Mouse (Mus musculus): ENCODE measurements around the gene Trip10. TPM values are rescaled to one million over a fixed set of nuclear protein-coding genes. Genes with fewer than 3 reads are reported as not detected.

The Trip10 gene
- total RNA-seq, 2 experiments from 2014 or later: 72.3 to 77.5 TPM

DNA sequence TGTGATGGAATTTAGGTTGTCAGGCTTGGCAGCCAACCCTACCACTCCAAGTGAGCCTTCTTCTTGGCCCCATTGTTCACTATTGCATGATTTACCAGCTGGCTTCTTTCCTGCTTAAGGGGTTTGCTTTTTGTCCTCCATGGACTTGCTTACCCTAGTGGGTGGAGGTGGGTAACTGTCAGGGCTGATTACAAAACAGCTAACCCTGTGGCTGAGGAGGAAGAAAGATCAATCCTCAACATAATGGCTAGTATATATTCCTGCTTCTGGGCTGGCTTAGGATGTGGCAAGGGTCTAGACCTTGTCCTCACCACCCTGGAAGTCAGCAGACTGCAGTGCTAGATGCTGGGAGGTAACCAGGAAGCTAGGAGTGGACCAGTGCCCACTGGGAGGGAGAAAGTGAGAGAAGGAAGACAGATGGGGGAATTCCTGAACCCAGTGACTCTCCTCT, 17.9 kb upstream of the Trip10 start:
- DNase-seq: peak in 1 of 2 experiments; percentile 36
- intact Hi-C loops (cut with DNase I): no loop called here

GRCm38 (mm10) chr17:57232200-57232599, 17.1 kb upstream of the Trip10 start:
- intact Hi-C loops (cut with DNase I): no loop called here

DNA sequence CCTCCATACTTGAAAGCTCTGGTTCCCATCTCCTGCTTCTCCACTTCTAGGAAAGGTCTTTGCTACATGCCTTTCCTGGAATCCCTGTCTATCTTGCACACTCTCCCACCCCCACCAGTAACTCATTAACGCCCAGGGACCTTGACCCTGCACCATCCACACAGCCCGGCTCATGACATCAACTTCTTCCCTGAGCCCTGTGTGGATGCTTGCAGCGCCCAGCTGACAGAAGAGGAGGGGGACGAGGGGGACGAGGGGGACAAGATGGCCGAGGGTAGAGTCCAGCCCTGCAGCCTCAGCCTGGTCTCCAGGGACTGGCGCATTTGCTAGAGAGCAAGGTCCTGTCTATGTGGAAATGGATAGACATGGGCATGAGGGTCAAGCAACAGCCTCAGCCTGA, 16.2 kb upstream of the Trip10 start:
- intact Hi-C loops (cut with DNase I): no loop called here
- no peak for DNase-seq

More at GRCm38 (mm10) chr17:57232200-57232599, 17.1 kb upstream of the Trip10 start:
- DNase-seq: no peak

- intact Hi-C loops (cut with DNase I): no loop called here
- DNase-seq: no peak
These were observed 14.9 kb upstream of the Trip10 start for GRCm38 (mm10) chr17:57234254-57234928.

DNA sequence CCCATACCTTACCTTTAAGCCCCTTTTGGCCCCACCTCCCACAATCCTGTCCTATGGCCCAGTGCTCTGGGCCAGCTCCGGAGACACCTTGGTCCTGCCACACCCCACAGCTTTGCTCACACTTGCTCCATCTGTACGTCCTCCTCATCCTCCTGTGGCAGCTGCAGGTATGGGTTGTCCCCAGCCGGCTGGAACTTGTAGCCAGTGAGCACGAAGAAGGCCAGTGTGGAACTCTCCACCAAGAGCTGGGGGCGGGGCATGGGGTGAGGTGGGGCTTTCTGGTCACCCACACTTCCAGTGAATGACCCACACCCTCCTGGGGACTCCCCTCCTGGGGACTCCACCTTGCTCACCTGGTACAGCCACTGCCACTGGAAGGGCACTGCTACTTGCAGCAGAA, 13.5 kb upstream of the Trip10 start:
- DNase-seq: no peak

DNA sequence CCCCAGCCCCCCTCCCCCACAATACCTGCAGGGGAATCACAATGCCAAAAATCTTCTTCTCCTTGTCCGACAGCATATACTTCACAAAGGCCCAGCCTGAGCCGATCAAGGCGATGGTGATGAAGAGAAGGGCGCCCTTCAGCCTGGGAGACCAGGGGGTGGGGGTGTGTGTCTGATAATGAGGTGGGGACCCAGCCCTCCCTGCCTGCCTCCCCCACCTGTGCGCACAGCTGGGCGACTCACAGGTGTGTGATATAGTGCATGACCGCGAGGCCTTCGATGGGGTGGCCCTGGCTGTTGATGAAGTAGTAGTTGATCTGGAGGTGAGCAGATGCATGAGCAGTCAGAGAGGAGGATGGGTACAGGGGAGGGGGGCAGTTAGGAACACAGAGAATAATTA, 12.1 kb upstream of the Trip10 start:
- DNase-seq: no peak
- intact Hi-C loops (cut with DNase I): no loop called here

More for the DNA sequence above, 13.5 kb upstream of the Trip10 start:
- intact Hi-C loops (cut with DNase I): no loop called here

- intact Hi-C loops (cut with DNase I): loop anchor here (2.0 to 10.0 kb wide), 2 partner anchors 23 to 249 kb away; partner anchors contain the start of genes Alkbh7 and Clpp
- DNase-seq: no peak
These were observed 5.4 kb upstream of the Trip10 start for GRCm38 (mm10) chr17:57243650-57244370.

DNA sequence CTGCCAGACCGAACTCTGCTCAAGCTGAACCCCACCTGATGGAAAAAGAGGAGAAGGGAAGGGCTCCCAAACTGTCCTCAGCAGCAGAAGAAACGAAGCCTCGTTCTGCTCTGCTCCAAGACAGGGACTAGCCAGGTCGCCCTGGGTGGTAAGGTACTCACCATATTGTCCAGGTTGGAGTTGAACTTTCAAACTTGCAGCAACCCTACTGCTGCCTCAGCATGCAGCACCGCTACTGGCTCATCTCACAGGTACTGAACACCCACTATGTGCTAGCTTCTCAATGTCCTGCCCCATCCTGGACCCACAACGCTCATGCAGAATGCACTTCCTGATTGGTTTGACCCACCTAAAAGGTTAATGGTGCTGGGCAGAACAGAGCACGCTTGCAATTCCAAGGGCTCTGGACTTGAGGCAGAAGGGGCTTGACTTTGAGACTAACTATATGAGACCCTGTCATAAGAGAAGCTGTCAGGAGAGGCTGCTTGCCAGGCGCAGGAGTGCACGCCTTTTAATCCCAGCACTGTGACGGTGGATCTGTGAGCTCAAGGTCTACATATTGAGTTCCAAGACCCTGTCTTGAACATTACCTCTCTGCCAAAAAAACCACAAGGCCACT, 3.8 kb upstream of the Trip10 start:
- intact Hi-C loops (cut with DNase I): loop anchor here (2.0 to 10.0 kb wide), 3 partner anchors 25 to 251 kb away; partner anchors contain the start of genes Alkbh7, Clpp, Gm17949 and Gtf2f1
- DNase-seq: no peak

- intact Hi-C loops (cut with DNase I): loop anchor here (5.0 to 10.0 kb wide), 2 partner anchors 235 to 252 kb away; partner anchors contain the start of genes Alkbh7, Clpp, Gm17949 and Gtf2f1
- DNase-seq: no peak
These were observed 2.4 kb upstream of the Trip10 start for GRCm38 (mm10) chr17:57246663-57247392.

GRCm38 (mm10) chr17:57247393-57248200, 1.7 kb upstream of the Trip10 start:
- DNase-seq: peak; percentile 86 to 88
- intact Hi-C loops (cut with DNase I): loop anchor here (5.0 to 10.0 kb wide), 2 partner anchors 235 to 253 kb away; partner anchors contain the start of genes Alkbh7, Clpp, Gm17949 and Gtf2f1

- intact Hi-C loops (cut with DNase I): loop anchor here (5.0 to 10.0 kb wide), 2 partner anchors 236 to 253 kb away; partner anchors contain the start of genes Alkbh7, Clpp, Gm17949 and Gtf2f1
- DNase-seq: peak; percentile 81 to 84
These were observed 1.0 kb upstream of the Trip10 start, which contains the start of gene Gpr108 for GRCm38 (mm10) chr17:57248201-57248699. Gpr108 (minus strand) TSS chr17:57248446.

DNA sequence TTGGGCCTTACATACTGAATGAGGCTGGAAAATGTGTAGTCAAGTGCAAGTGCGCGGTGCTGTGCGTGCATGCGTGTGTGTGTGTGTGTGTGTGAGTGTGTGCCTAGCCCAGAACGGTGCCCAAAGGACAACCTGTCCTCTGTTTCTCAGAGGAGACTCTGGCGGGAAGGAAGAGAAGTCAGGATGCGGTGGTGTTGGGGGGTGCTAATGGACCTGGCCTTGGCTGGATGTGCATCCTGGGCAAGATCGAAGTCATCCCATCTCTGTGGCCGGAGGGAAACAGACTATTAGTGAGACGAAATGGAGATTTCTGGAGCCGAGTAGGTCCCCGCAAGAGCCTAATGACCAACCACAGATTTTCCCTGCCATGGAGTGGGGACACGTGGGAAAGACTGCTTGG, 484 bp upstream of the Trip10 start:
- peak in 1 of 2 experiments; percentile 29 for DNase-seq
- intact Hi-C loops (cut with DNase I): loop anchor here (5.0 to 10.0 kb wide), 2 partner anchors 236 to 254 kb away; partner anchors contain the start of genes Alkbh7, Clpp, Gm17949 and Gtf2f1

- peak; percentile 76 to 77 for DNase-seq
- intact Hi-C loops (cut with DNase I): loop anchor here (1.0 kb wide), 1 partner anchor 25 kb away; no protein-coding TSS in a partner anchor
These were observed 1.4 kb downstream of the Trip10 start for GRCm38 (mm10) chr17:57250461-57251160.

- DNase-seq: no peak
- intact Hi-C loops (cut with DNase I): no loop called here
These were observed 2.2 kb downstream of the Trip10 start for GRCm38 (mm10) chr17:57251431-57251830.

- intact Hi-C loops (cut with DNase I): no loop called here
- DNase-seq: no peak
These were observed 4.1 kb downstream of the Trip10 start for GRCm38 (mm10) chr17:57253306-57253705.

GRCm38 (mm10) chr17:57255354-57255753, 6.1 kb downstream of the Trip10 start:
- DNase-seq: no peak
- intact Hi-C loops (cut with DNase I): no loop called here

GRCm38 (mm10) chr17:57256921-57257485, 7.7 kb downstream of the Trip10 start:
- intact Hi-C loops (cut with DNase I): no loop called here
- DNase-seq: no peak

- DNase-seq: no peak
- intact Hi-C loops (cut with DNase I): no loop called here
These were observed 8.9 kb downstream of the Trip10 start for GRCm38 (mm10) chr17:57258191-57258590.
